Mouse (Mus musculus): ENCODE results near the gene Srebf2.

GRCm38 (mm10) chr15:82203611-82204351 lies 56.8 kb downstream of the Srebf2 start:
- TF ChIP-seq CTCF (IDR thresholded peaks at IDR 0.05; ENCODE audit: insufficient read depth, low read depth, low read length) (no peak), POLR2A (IDR thresholded peaks at IDR 0.05; ENCODE audit: insufficient read depth, low read depth, low read length) (no peak)
